Mouse (Mus musculus) G1E (cell line): ENCODE measurements around the gene Larp4b. TPM values are rescaled to one million over a fixed set of nuclear protein-coding genes. Genes with fewer than 3 reads are reported as not detected.

Source experiments
- ATAC-seq: 2 replicates; pipeline ENCODE4 v1.8.0; 2016; ENCODE audit warnings: mild to moderate bottlenecking; ENCODE audit not compliant: insufficient number of reproducible peaks, poor library complexity, low FRiP score, severe bottlenecking; ENCODE audit errors: extremely low read depth
- DNase-seq: peaks from one replicate; pipeline ENCODE4 v3.0.0; 2012; ENCODE audit warnings: low spot score
- H3K27me3 ChIP-seq: 2 replicates; pipeline ENCODE4 v1.6.1; 2012; ENCODE audit warnings: mild to moderate bottlenecking, low read length, inconsistent platforms; ENCODE audit not compliant: insufficient read depth
- H3K36me3 ChIP-seq: replicated peaks from 2 replicates; pipeline ENCODE3; 2012; ENCODE audit warnings: mild to moderate bottlenecking, inconsistent platforms
- H3K4me1 ChIP-seq: 2 replicates; pipeline ENCODE4 v1.6.1; 2012; ENCODE audit warnings: low read depth, low read length, inconsistent platforms, mixed read lengths; ENCODE audit not compliant: insufficient read depth
- H3K4me3 ChIP-seq: 2 replicates; pipeline ENCODE4 v1.5.1; 2012; ENCODE audit warnings: low read depth, mild to moderate bottlenecking, inconsistent platforms, low read length, moderate library complexity, mixed read lengths
- H3K9me3 ChIP-seq: replicated peaks from 2 replicates; pipeline ENCODE4 v1.6.1; 2012; ENCODE audit warnings: inconsistent platforms
- CTCF ChIP-seq: IDR thresholded peaks from 2 replicates; pipeline ENCODE4 v1.5.1; 2012; ENCODE audit warnings: low read depth, low read length, inconsistent platforms, mixed read lengths
- GATA1 ChIP-seq: IDR thresholded peaks from 2 replicates; pipeline ENCODE4 v1.6.1; 2012; ENCODE audit warnings: borderline replicate concordance, low read length, inconsistent platforms, mixed read lengths
- GATA2 ChIP-seq: IDR thresholded peaks from 2 replicates; pipeline ENCODE4 v1.6.1; 2012; ENCODE audit warnings: low read depth, low read length, inconsistent platforms, borderline replicate concordance
- POLR2AphosphoS5 ChIP-seq: IDR thresholded peaks from 2 replicates; pipeline ENCODE4 v1.6.1; 2012; ENCODE audit warnings: low read depth, low read length, inconsistent platforms; ENCODE audit not compliant: insufficient replicate concordance
- TAL1 ChIP-seq: conservative IDR thresholded peaks from 2 replicates; pipeline ENCODE4 v1.6.1; 2012; ENCODE audit warnings: low read depth, low read length, inconsistent platforms, mixed read lengths
- polyA plus RNA-seq: library from polyadenylated mRNA; stranded (reverse); fragments of >175 nt; gene quantifications from 2 replicates; pipeline ENCODE4 v1.2.3, GENCODE M21; 2012
- total RNA-seq, 2 experiments: library from RNA; stranded (forward) in 1 of 2; stranded (reverse) in 1 of 2; fragments of 200-1000 nt in 1 of 2; fragments of >200 nt in 1 of 2; fragmentation: Nextera tagmentation in 1 of 2; gene quantifications; 2 replicates each; pipeline ENCODE4 v1.2.3; 2014 to 2017

The Larp4b gene
- total and polyA plus RNA-seq, 3 experiments: 66.3 to 233 (median 208) TPM

DNA sequence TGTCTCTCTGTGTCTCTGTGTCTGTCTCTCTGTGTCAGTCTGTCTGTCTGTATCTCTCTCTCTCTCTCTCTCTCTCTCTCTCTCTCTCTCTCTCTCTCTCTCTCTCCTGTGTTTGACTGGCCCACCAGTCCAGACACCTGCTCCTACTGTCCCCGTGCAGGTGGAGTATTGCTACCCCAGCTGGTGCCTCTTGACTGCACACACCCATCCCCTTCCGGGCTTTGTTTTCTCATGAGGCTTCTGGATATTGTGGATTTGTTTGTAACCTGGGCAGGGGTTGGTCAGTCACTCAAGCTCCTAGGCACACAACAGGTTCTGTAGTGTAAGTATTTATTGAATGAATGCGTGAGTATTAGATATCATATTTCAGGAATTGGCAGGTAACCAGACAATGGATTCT lies 104.4 kb downstream of the Larp4b start:
- Histone ChIP-seq H3K36me3 (no peaks in the 10 kb centered on the region), H3K4me3 (no peak overlapping the region), H3K27me3 (peaks cover 5% of the 10 kb centered on the region; the same call in 1 of the 2 replicates), H3K9me3 (no peaks in the 10 kb centered on the region), H3K4me1 (no peaks in the 10 kb centered on the region; the same call in 1 of the 2 replicates)
- DNase-seq (no peak), ATAC-seq (no peak)
- TF ChIP-seq CTCF: no peak
- no peak for TF ChIP-seq GATA2
- TF ChIP-seq GATA1: no peak
- TF ChIP-seq POLR2AphosphoS5: no peak
- TF ChIP-seq TAL1: no peak

DNA sequence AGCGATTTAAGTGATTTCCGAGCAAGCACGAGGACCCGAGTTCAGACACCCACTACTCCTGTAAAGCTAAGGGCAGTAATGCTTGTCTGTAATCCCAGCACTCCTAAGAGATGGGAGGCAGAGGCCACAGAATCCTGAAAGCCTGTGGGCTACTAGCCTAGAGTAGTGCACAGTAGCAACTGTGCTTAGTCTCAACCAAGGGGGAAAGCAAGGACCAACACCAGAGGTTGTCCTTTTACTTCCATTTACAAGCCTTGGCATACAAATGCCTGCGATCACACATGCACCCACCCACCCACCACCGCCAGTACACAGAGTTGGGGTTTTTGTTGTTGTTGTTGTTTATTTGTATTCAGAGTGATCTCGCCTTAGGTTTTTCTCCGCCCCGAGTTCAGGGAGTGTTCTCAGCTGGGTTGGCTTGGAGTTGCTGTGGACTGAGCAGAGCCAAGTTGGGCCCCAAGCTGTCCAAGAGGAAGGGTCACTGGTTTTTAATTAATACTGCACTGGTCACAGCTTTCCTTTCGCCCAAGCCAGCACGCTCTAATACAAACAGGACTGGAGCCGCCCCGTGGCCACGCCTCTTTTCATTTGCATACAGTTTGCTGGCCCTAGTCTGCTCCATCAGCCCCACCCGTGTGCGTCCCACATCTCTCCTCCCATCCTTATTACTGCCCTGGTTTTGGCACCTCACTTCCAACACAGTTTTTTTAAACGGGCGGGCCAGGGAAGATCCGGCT lies 105.2 kb downstream of the Larp4b start:
- ATAC-seq: no peak
- H3K9me3 ChIP-seq: no peaks in the 10 kb centered on the region
- H3K4me1 ChIP-seq: no peaks in the 10 kb centered on the region; the same call in 1 of the 2 replicates
- H3K4me3 ChIP-seq: no peak overlapping the region
- H3K36me3 ChIP-seq: no peaks in the 10 kb centered on the region
- DNase-seq: no peak
- TF ChIP-seq CTCF (no peak), GATA1 (no peak), GATA2 (no peak), POLR2AphosphoS5 (no peak), TAL1 (no peak)
- H3K27me3 ChIP-seq: peaks cover 5% of the 10 kb centered on the region; the same call in 1 of the 2 replicates

- Histone ChIP-seq H3K27me3 (peaks cover 5% of the 10 kb centered on the region; the same call in 1 of the 2 replicates), H3K4me3 (no peak overlapping the region), H3K36me3 (no peaks in the 10 kb centered on the region), H3K9me3 (no peaks in the 10 kb centered on the region), H3K4me1 (no peaks in the 10 kb centered on the region; the same call in 1 of the 2 replicates)
- ATAC-seq (no peak), DNase-seq (no peak)
- TF ChIP-seq POLR2AphosphoS5 (no peak), TAL1 (no peak), GATA2 (no peak), CTCF (no peak), GATA1 (no peak)
Observed at GRCm38 (mm10) chr13:9199465-9199844, 105.8 kb downstream of the Larp4b start.

GRCm38 (mm10) chr13:9222761-9223405 lies 129.2 kb downstream of the Larp4b start:
- no peak for TF ChIP-seq TAL1
- TF ChIP-seq POLR2AphosphoS5: no peak
- no peak for TF ChIP-seq GATA1
- TF ChIP-seq CTCF: no peak
- no peak for TF ChIP-seq GATA2
- Histone ChIP-seq H3K27me3 (peaks cover 11% of the 10 kb centered on the region), H3K36me3 (no peaks in the 10 kb centered on the region), H3K4me1 (peaks cover 2% of the 10 kb centered on the region; the same call in 1 of the 2 replicates), H3K9me3 (no peaks in the 10 kb centered on the region), H3K4me3 (no peak overlapping the region)
- no peak for ATAC-seq
- no peak for DNase-seq

Other genes with a start within 250 kb of the Larp4b start
- 48.5 and 48.6 TPM in 2 replicates for gene Wdr37, start 222.0 kb upstream of the Larp4b start, total RNA-seq (2014; fragmentation: Nextera tagmentation)
- 45.1 and 55.5 TPM in 2 replicates for gene Wdr37, start 222.0 kb upstream of the Larp4b start, total RNA-seq (2017)
- gene Wdr37, start 222.0 kb upstream of the Larp4b start, polyA plus RNA-seq: 3.9 and 12.2 TPM in 2 replicates
- 575 and 668 TPM in 2 replicates for gene Idi1, start 208.4 kb upstream of the Larp4b start, total RNA-seq (2014; fragmentation: Nextera tagmentation)
- 871 and 936 TPM in 2 replicates for gene Idi1, start 208.4 kb upstream of the Larp4b start, total RNA-seq (2017)
- gene Idi1, start 208.4 kb upstream of the Larp4b start, polyA plus RNA-seq: 24.5 and 27.6 TPM in 2 replicates
- gene Gm9745, start 145.7 kb upstream of the Larp4b start, total RNA-seq (2014; fragmentation: Nextera tagmentation): 1.5 and 2.6 TPM in 2 replicates
- gene Gm9745, start 145.7 kb upstream of the Larp4b start, total RNA-seq (2017): not detected in 2 replicates
- not detected in 2 replicates for gene Gm9745, start 145.7 kb upstream of the Larp4b start, polyA plus RNA-seq
- gene Idi2, start 141.0 kb upstream of the Larp4b start, total RNA-seq (2014; fragmentation: Nextera tagmentation): 1.4 TPM in 1 of 2 replicates, not detected in the other
- gene Idi2, start 141.0 kb upstream of the Larp4b start, total RNA-seq (2017): 1.1 and 1.3 TPM in 2 replicates
- gene Idi2, start 141.0 kb upstream of the Larp4b start, polyA plus RNA-seq: 0.04 and 0.06 TPM in 2 replicates
- 296 and 321 TPM in 2 replicates for gene Gtpbp4, start 97.8 kb upstream of the Larp4b start, total RNA-seq (2014; fragmentation: Nextera tagmentation)
- 182 and 214 TPM in 2 replicates for gene Gtpbp4, start 97.8 kb upstream of the Larp4b start, total RNA-seq (2017)
- 6.8 and 9.5 TPM in 2 replicates for gene Gtpbp4, start 97.8 kb upstream of the Larp4b start, polyA plus RNA-seq
- not detected in 2 replicates for gene Dip2c, start 182.6 kb downstream of the Larp4b start, total RNA-seq (2014; fragmentation: Nextera tagmentation)
- under 0.01 and 0.06 TPM in 2 replicates for gene Dip2c, start 182.6 kb downstream of the Larp4b start, total RNA-seq (2017)
- not detected in 2 replicates for gene Dip2c, start 182.6 kb downstream of the Larp4b start, polyA plus RNA-seq